Mouse (Mus musculus): ENCODE results near the gene Krtap19-9b.

GRCm38 (mm10) chr16:88896357-88896756 lies 35.7 kb downstream of the Krtap19-9b start, which contains the start of gene Krtap19-5:
- no peak for TF ChIP-seq CTCF (IDR thresholded peaks at IDR 0.05; ENCODE audit: borderline replicate concordance, insufficient read depth, low read depth, low read length)
- TF ChIP-seq POLR2A (IDR thresholded peaks at IDR 0.05; ENCODE audit: borderline replicate concordance, insufficient read depth, low read length) = no peak
